Comparison of ENCODE assay signal across 19 mouse cellular contexts in the genomic region with DNA sequence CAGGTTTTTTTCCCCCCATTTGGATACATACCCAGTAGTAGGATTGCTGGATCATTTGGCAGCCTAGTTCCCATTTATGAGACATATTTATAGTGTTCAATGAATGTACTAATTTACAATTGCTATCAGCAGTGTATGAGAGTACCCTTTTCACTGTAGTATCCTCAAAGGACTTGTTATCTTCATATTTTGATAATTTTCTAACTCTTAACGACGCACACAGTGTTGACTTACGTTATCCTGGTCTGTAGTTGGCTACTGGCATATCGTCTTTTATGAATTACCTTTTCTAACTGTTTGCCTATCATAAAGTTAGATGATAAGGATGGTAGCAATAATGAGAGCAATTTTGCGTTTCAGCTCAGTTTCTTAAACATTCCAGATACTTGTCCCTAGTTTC.
DNase-seq lines count a peak whose midpoint lies in the region; ATAC-seq and TF ChIP-seq lines count a peak whose summit lies in the region.
"Had no signal": no experiment of that assay in that cellular context is flagged by ENCODE, and none has a peak within 500 bp of the region (broad histone marks: within the 10 kb centered on the region; RNA-seq: fewer than 3 reads in every experiment).

No protein-coding gene starts in this region.

- no peak overlapping the region for H3K9ac ChIP-seq in intestine, embryonic 15.5 days
- H3K9ac ChIP-seq in intestine, postnatal 0 days (ENCODE audit: low read depth, low read length), result no peak overlapping the region
- H3K9ac ChIP-seq in intestine, embryonic 16.5 days (ENCODE audit: low read depth, low read length), result no peak overlapping the region

- no peak overlapping the region for H3K4me2 ChIP-seq in intestine, embryonic 15.5 days (replicated peaks)
- no peak overlapping the region for H3K4me2 ChIP-seq in intestine, postnatal 0 days (replicated peaks; ENCODE audit: low read depth)
- H3K4me2 ChIP-seq in intestine, embryonic 16.5 days (ENCODE audit: low read depth, low read length), result no peak overlapping the region

- no peaks in the 10 kb centered on the region for H3K4me1 ChIP-seq in intestine, embryonic 15.5 days (replicated peaks)
- no peaks in the 10 kb centered on the region for H3K4me1 ChIP-seq in intestine, postnatal 0 days (replicated peaks; ENCODE audit: control insufficient read depth, insufficient read depth, low read length)
- no peaks in the 10 kb centered on the region for H3K4me1 ChIP-seq in intestine, embryonic 16.5 days (ENCODE audit: control insufficient read depth, insufficient read depth, low read length)

- H3K4me3 ChIP-seq in intestine, embryonic 15.5 days (replicated peaks), result no peak overlapping the region
- H3K4me3 ChIP-seq in intestine, postnatal 0 days (ENCODE audit: low read depth, low read length), result no peak overlapping the region
- no peak overlapping the region for H3K4me3 ChIP-seq in intestine, embryonic 16.5 days (ENCODE audit: low read length)

- no peaks in the 10 kb centered on the region for H3K27me3 ChIP-seq in intestine, embryonic 15.5 days (replicated peaks)
- H3K27me3 ChIP-seq in intestine, postnatal 0 days (replicated peaks; ENCODE audit: control insufficient read depth, insufficient read depth, low read length), result peaks cover 18% of the 10 kb centered on the region; the same call in 1 of the 2 replicates
- no peaks in the 10 kb centered on the region; the same call in 1 of the 2 replicates for H3K27me3 ChIP-seq in intestine, embryonic 16.5 days (replicated peaks; ENCODE audit: control insufficient read depth, insufficient read depth, low read length)
- H3K27me3 ChIP-seq: CH12.LX, Patski had no signal

- no peaks in the 10 kb centered on the region for H3K9me3 ChIP-seq in intestine, embryonic 15.5 days
- no peaks in the 10 kb centered on the region for H3K9me3 ChIP-seq in intestine, postnatal 0 days (ENCODE audit: control insufficient read depth)
- H3K9me3 ChIP-seq in intestine, embryonic 16.5 days (ENCODE audit: control insufficient read depth, low read length), result no peaks in the 10 kb centered on the region

- peak; percentile 83 for ATAC-seq in intestine, embryonic 15.5 days
- no peak for ATAC-seq in intestine, postnatal 0 days
- peak; percentile 83 for ATAC-seq in intestine, embryonic 16.5 days
- ATAC-seq: activated CD4-positive, CD25-positive, alpha-beta regulatory T cell, adult 4 months; CD4-positive, CD25-positive, alpha-beta regulatory T cell, adult 4 months; Patski had no signal

- no peak overlapping the region for H3K27ac ChIP-seq in intestine, embryonic 15.5 days
- H3K27ac ChIP-seq in intestine, postnatal 0 days (ENCODE audit: low read depth, low read length), result no peak overlapping the region
- no peak overlapping the region for H3K27ac ChIP-seq in intestine, embryonic 16.5 days (ENCODE audit: low read length)

- DNase-seq in layer of hippocampus, adult 8-10 months (ENCODE audit: low spot score in 2 of 2), result no peak
- DNase-seq: adrenal gland, adult 2 months; adrenal gland, adult 8-10 months; adrenal gland, postnatal 10 days; adrenal gland, postnatal 14 days; adrenal gland, postnatal 25 days; adrenal gland, postnatal 36 days; B cell, adult 2 months; cerebellum, adult 11 months; cerebellum, adult 11-12 months; cerebellum, adult 18-20 months had no signal

- WGBS in intestine, embryonic 15.5 days, result 63% methylated on average over 5 of the region's 5 CpGs
- WGBS in intestine, postnatal 0 days, result 49% methylated on average over 5 of the region's 5 CpGs
- WGBS in intestine, embryonic 16.5 days, result 62% methylated on average over 5 of the region's 5 CpGs

- no peaks in the 10 kb centered on the region for H3K36me3 ChIP-seq in intestine, embryonic 15.5 days
- H3K36me3 ChIP-seq in intestine, postnatal 0 days (ENCODE audit: control insufficient read depth, insufficient read depth), result no peaks in the 10 kb centered on the region
- H3K36me3 ChIP-seq in intestine, embryonic 16.5 days (ENCODE audit: control insufficient read depth, insufficient read depth, low read length), result no peaks in the 10 kb centered on the region
- H3K36me3 ChIP-seq: G1E had no signal

- no peak for TF ChIP-seq CTCF in intestine, postnatal 0 days (IDR thresholded peaks at IDR 0.05; ENCODE audit: low read depth)
